Mouse (Mus musculus) stomach, embryonic 16.5 days (tissue): ENCODE measurements around the gene Mgst2. TPM values are rescaled to one million over a fixed set of nuclear protein-coding genes. Genes with fewer than 3 reads are reported as not detected.

Experiments used
- ATAC-seq: fragments of 200-750 bp; cut with Nextera tagmentation; 2 replicates; pipeline ENCODE4 v1.8.0; 2017; ENCODE audit warnings: moderate number of reproducible peaks, moderate TSS enrichment; ENCODE audit not compliant: insufficient read depth, low FRiP score
- H3K27ac ChIP-seq: fragments of 300-500 bp; sonication (generic); 2 replicates; pipeline ENCODE4 v1.5.1; 2014; ENCODE audit warnings: low read length
- H3K27me3 ChIP-seq: fragments of 300-500 bp; sonication (generic); 2 replicates; pipeline ENCODE4 v1.6.1; 2014; ENCODE audit warnings: low read length, control low read depth, mixed read lengths; ENCODE audit not compliant: control insufficient read depth, insufficient read depth
- H3K36me3 ChIP-seq: fragments of 300-500 bp; sonication (generic); 2 replicates; pipeline ENCODE4 v1.6.1; 2014; ENCODE audit warnings: low read length; ENCODE audit not compliant: control insufficient read depth, insufficient read depth
- H3K4me1 ChIP-seq: fragments of 300-500 bp; sonication (generic); 2 replicates; pipeline ENCODE4 v1.6.1; 2014; ENCODE audit warnings: low read length, control low read depth, mixed read lengths; ENCODE audit not compliant: control insufficient read depth, insufficient read depth
- H3K4me2 ChIP-seq: fragments of 300-500 bp; sonication (generic); 2 replicates; pipeline ENCODE4 v1.6.1; 2014; ENCODE audit warnings: low read depth, low read length, mixed read lengths
- H3K4me3 ChIP-seq: fragments of 300-500 bp; sonication (generic); replicated peaks from 2 replicates; pipeline ENCODE4 v1.5.1; 2014; ENCODE audit warnings: mild to moderate bottlenecking, low read length
- H3K9ac ChIP-seq: fragments of 300-500 bp; sonication (generic); 2 replicates; pipeline ENCODE4 v1.6.1; 2014; ENCODE audit warnings: low read length
- H3K9me3 ChIP-seq: fragments of 300-500 bp; sonication (generic); replicated peaks from 2 replicates; pipeline ENCODE4 v1.6.1; 2016; ENCODE audit warnings: low read length, control low read depth; ENCODE audit not compliant: control insufficient read depth
- WGBS: fragments of 180-500 bp; shearing (Covaris S2); extraction: QIAGEN DNeasy Blood & Tissue Kit; methylation state at CpG from one replicate; pipeline ENCODE4 v1.1.7; 2014; 5-methylcytosine and 5-hydroxymethylcytosine counted together
- polyA plus RNA-seq: library from polyadenylated mRNA; unstranded; fragments of >200 nt; fragmentation: Nextera tagmentation; extraction: Ambion mirVana; gene quantifications from 2 replicates; pipeline ENCODE4 v1.2.1, GENCODE M21; 2015

The Mgst2 gene
- polyA plus RNA-seq, 1 experiment from 2014 or later = 58.9 TPM

- peaks cover 5% of the 10 kb centered on the region for H3K36me3 ChIP-seq
- H3K9me3 ChIP-seq = no peaks in the 10 kb centered on the region
- 72% methylated on average over 6 of the region's 6 CpGs for WGBS
- no peaks in the 10 kb centered on the region for H3K27me3 ChIP-seq
- H3K4me2 ChIP-seq = no peak overlapping the region
- H3K4me3 ChIP-seq = no peak overlapping the region
- ATAC-seq = no peak
- no peak overlapping the region for H3K27ac ChIP-seq
- H3K9ac ChIP-seq = no peak overlapping the region
- H3K4me1 ChIP-seq = no peaks in the 10 kb centered on the region
Observed at GRCm38 (mm10) chr3:51686316-51686715, 26.2 kb downstream of the Mgst2 start.

GRCm38 (mm10) chr3:51686791-51687190 lies 26.6 kb downstream of the Mgst2 start:
- H3K4me2 ChIP-seq = no peak overlapping the region
- no peak overlapping the region for H3K9ac ChIP-seq
- WGBS = 73% methylated on average over 6 of the region's 6 CpGs
- H3K4me1 ChIP-seq = no peaks in the 10 kb centered on the region
- H3K27me3 ChIP-seq = no peaks in the 10 kb centered on the region
- no peak for ATAC-seq
- H3K27ac ChIP-seq = no peak overlapping the region
- H3K36me3 ChIP-seq = peaks cover 5% of the 10 kb centered on the region
- no peaks in the 10 kb centered on the region for H3K9me3 ChIP-seq
- H3K4me3 ChIP-seq = no peak overlapping the region

- Histone ChIP-seq H3K36me3 (peaks cover 5% of the 10 kb centered on the region), H3K4me3 (no peak overlapping the region), H3K9me3 (no peaks in the 10 kb centered on the region), H3K4me2 (no peak overlapping the region), H3K9ac (no peak overlapping the region), H3K27ac (no peak overlapping the region), H3K4me1 (no peaks in the 10 kb centered on the region), H3K27me3 (no peaks in the 10 kb centered on the region)
- 73% methylated on average over 8 of the region's 8 CpGs for WGBS
- ATAC-seq = no peak
Observed at GRCm38 (mm10) chr3:51688725-51689124, 28.6 kb downstream of the Mgst2 start.

- no peaks in the 10 kb centered on the region for H3K27me3 ChIP-seq
- no peak for ATAC-seq
Observed at GRCm38 (mm10) chr3:51693196-51693595, 33.0 kb downstream of the Mgst2 start.

GRCm38 (mm10) chr3:51694576-51694975 lies 34.4 kb downstream of the Mgst2 start:
- no peak overlapping the region for H3K9ac ChIP-seq
- H3K36me3 ChIP-seq = no peaks in the 10 kb centered on the region; the same call in 1 of the 2 replicates
- no peak for ATAC-seq
- H3K4me3 ChIP-seq = no peak overlapping the region
- no peak overlapping the region for H3K27ac ChIP-seq
- no peaks in the 10 kb centered on the region for H3K27me3 ChIP-seq
- no peaks in the 10 kb centered on the region for H3K9me3 ChIP-seq
- no peak overlapping the region for H3K4me2 ChIP-seq
- 80% methylated on average over 14 of the region's 14 CpGs for WGBS
- H3K4me1 ChIP-seq = no peaks in the 10 kb centered on the region

More at GRCm38 (mm10) chr3:51693196-51693595, 33.0 kb downstream of the Mgst2 start:
- Histone ChIP-seq H3K9me3 (no peaks in the 10 kb centered on the region), H3K27ac (no peak overlapping the region), H3K9ac (no peak overlapping the region), H3K4me3 (no peak overlapping the region), H3K4me1 (no peaks in the 10 kb centered on the region), H3K36me3 (peaks cover 5% of the 10 kb centered on the region), H3K4me2 (no peak overlapping the region)
- 91% methylated on average over 10 of the region's 10 CpGs for WGBS

- H3K4me3 ChIP-seq = no peak overlapping the region
- WGBS = 60% methylated on average over 3 of the region's 3 CpGs
- peaks cover 4% of the 10 kb centered on the region for H3K4me1 ChIP-seq
- ATAC-seq = peak; percentile 73
- H3K36me3 ChIP-seq = no peaks in the 10 kb centered on the region
- no peaks in the 10 kb centered on the region for H3K9me3 ChIP-seq
- no peak overlapping the region for H3K9ac ChIP-seq
- no peak overlapping the region for H3K4me2 ChIP-seq
- no peaks in the 10 kb centered on the region for H3K27me3 ChIP-seq
- H3K27ac ChIP-seq = peak overlapping the region; percentile 3; the same call in 1 of the 2 replicates
Observed at GRCm38 (mm10) chr3:51695713-51696112, 35.6 kb downstream of the Mgst2 start.

GRCm38 (mm10) chr3:51697931-51698330 lies 37.8 kb downstream of the Mgst2 start:
- no peak overlapping the region for H3K4me3 ChIP-seq
- H3K27ac ChIP-seq = no peak overlapping the region
- no peak overlapping the region for H3K4me2 ChIP-seq
- WGBS = 88% methylated on average over 3 of the region's 3 CpGs
- no peak overlapping the region for H3K9ac ChIP-seq
- peaks cover 16% of the 10 kb centered on the region for H3K4me1 ChIP-seq
- H3K9me3 ChIP-seq = no peaks in the 10 kb centered on the region
- ATAC-seq = no peak
- no peaks in the 10 kb centered on the region for H3K36me3 ChIP-seq
- H3K27me3 ChIP-seq = no peaks in the 10 kb centered on the region

GRCm38 (mm10) chr3:51700123-51700522 lies 40.0 kb downstream of the Mgst2 start:
- H3K4me3 ChIP-seq = no peak overlapping the region
- H3K4me1 ChIP-seq = peaks cover 16% of the 10 kb centered on the region
- H3K9ac ChIP-seq = 0 out of 2 replicates have a peak overlapping the region, but pooled peaks have one; percentile 68
- no peak overlapping the region for H3K4me2 ChIP-seq
- H3K36me3 ChIP-seq = no peaks in the 10 kb centered on the region
- no peaks in the 10 kb centered on the region for H3K27me3 ChIP-seq
- WGBS = 68% methylated on average over 4 of the region's 4 CpGs
- ATAC-seq = no peak
- no peaks in the 10 kb centered on the region for H3K9me3 ChIP-seq
- no peak overlapping the region for H3K27ac ChIP-seq

GRCm38 (mm10) chr3:51700731-51701280 lies 40.6 kb downstream of the Mgst2 start:
- H3K9ac ChIP-seq = peak overlapping the region; percentile 68
- ATAC-seq = no peak

More at GRCm38 (mm10) chr3:51700731-51701280, 40.6 kb downstream of the Mgst2 start:
- Histone ChIP-seq H3K4me3 (peak overlapping the region; percentile 35), H3K4me2 (peak overlapping the region; percentile 55), H3K27ac (no peak overlapping the region), H3K9me3 (no peaks in the 10 kb centered on the region), H3K36me3 (no peaks in the 10 kb centered on the region), H3K4me1 (peaks cover 16% of the 10 kb centered on the region), H3K27me3 (no peaks in the 10 kb centered on the region)
- 18% methylated on average over 15 of the region's 15 CpGs for WGBS
